Mouse (Mus musculus): ENCODE measurements around the gene St8sia2.

DNA sequence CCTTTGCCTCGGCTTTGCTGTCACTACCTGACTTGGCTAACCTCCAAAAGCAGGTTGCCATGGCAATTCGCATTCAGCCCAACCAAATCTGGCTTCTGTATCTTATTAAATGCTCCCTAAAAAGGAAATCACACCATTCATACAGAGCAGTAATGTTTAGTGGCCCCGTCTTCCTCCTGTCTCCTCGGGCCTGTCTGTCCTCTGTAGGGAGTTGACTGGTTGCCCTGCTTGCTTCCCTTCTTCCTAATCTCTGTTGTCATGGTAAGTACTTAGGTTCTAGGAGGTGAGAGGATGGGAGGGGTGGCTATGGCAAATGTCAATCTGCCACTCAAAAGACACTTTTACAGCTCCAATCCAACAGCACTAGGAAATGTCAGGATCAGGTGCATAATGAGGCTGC is 101.6 kb downstream of the St8sia2 start:
- TF ChIP-seq POLR2A (IDR thresholded peaks at IDR 0.05; ENCODE audit: insufficient read depth, low read depth, low read length) (no peak), CTCF (IDR thresholded peaks at IDR 0.05) (no peak), EP300 (IDR thresholded peaks at IDR 0.05; ENCODE audit: insufficient read depth, low read depth, low read length) (no peak)
